Mouse (Mus musculus): ENCODE data around the gene Sv2a. TPM values are rescaled to one million over a fixed set of nuclear protein-coding genes. Genes with fewer than 3 reads are reported as not detected.
A peak's percentile ranks its signal among the peaks of the same experiment; 100 is the strongest.
"Not testable (repeated sequence)": the region's sequence is repeated elsewhere in the genome, so short reads cannot be mapped to it uniquely, and the experiment has no call there.

Gene Sv2a
- total RNA-seq, 2 experiments from 2014 or later, result 379 to 381 TPM

DNA sequence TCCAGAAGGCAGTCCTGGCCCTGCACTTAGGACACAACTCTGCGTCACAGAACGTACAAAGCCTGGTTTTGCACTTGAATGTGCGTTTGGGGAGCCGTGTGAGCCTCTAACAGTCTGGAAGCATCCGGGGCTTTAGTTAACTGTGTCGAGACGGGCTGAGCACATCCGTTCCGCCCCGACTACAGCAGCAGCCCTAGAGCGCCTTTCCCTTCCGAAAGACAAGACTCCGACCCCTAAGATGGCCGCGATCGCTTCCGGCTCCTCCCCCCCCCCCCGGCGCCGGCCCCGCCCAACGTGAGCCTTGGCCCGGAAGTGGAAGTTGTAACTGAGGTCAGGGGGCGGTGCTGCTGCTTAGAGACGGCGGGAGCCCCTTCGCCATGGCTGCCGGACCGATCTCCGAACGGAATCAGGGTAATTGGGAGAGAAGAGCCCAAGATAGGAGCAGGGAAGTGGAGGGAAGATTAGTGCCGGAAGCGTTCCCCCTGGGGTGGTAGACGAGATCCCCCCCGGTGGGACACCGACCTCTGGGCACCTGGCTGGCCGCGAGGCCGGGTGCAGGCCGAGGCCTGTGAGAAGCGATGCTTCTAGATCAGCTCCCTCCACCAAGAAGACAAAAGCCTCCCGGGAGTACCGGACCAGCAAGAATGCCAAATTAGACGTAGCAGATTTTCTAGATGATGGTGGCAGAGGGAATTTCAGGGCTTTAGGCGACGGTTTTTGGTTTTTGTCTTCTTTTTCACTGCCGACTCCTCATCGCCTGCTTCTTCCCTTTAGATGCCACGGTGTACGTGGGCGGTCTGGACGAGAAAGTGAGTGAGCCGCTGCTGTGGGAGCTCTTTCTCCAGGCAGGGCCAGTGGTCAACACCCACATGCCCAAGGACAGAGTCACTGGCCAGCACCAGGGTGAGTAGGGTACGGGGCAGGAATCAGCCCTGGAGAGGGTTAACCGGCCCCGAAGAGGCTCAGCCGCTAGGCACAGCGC is 8.5 kb upstream of the Sv2a start, which contains the start of gene Sf3b4:
TSS of gene Sf3b4 (plus strand) at position 136 of the 982 bp plus-strand sequence.
- DNase-seq (ENCODE audit: extremely low spot score in 1 of 2, low spot score in 1 of 2), result peak; percentile 72 to 75

GRCm38 (mm10) chr3:96173185-96173584 is 7.8 kb upstream of the Sv2a start:
- no peak for DNase-seq (ENCODE audit: extremely low spot score in 1 of 2, low spot score in 1 of 2)

GRCm38 (mm10) chr3:96174042-96174441 is 6.9 kb upstream of the Sv2a start:
- DNase-seq (ENCODE audit: extremely low spot score in 1 of 2, low spot score in 1 of 2), result not testable (repeated sequence)

DNA sequence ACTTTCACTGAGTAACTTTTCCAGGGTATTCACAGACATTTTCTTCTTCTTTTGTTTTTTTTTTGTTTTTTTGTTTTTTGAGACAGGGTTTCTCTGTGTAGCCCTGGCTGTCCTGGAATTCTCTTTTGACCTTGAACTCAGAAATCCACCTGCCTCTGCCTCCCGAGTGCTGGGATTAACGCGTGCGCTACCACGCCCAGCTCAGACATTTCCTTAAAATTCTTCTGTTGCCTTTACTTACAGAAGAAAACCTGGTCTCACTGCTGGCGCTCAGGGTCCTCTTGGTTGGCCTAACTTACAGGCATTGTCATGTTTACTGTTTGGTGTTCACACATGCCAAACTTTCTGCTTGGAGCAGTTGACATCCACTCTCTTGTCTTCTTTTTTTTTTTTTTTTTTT is 5.7 kb upstream of the Sv2a start:
- no peak for DNase-seq (ENCODE audit: extremely low spot score in 1 of 2, low spot score in 1 of 2)

- DNase-seq (ENCODE audit: extremely low spot score in 1 of 2, low spot score in 1 of 2), result no peak
These were observed 2.5 kb upstream of the Sv2a start for GRCm38 (mm10) chr3:96178427-96178826.

GRCm38 (mm10) chr3:96178902-96179301 is 2.0 kb upstream of the Sv2a start:
- no peak for DNase-seq (ENCODE audit: extremely low spot score in 1 of 2, low spot score in 1 of 2)

GRCm38 (mm10) chr3:96179531-96179930 is 1.4 kb upstream of the Sv2a start:
- no peak for DNase-seq (ENCODE audit: extremely low spot score in 1 of 2, low spot score in 1 of 2)

- no peak for DNase-seq (ENCODE audit: extremely low spot score in 1 of 2, low spot score in 1 of 2)
These were observed 795 bp downstream of the Sv2a start for GRCm38 (mm10) chr3:96181510-96182381.

- DNase-seq (ENCODE audit: extremely low spot score in 1 of 2, low spot score in 1 of 2), result no peak
These were observed 1.4 kb downstream of the Sv2a start for GRCm38 (mm10) chr3:96182382-96182776.

GRCm38 (mm10) chr3:96192977-96193376 is 12.0 kb downstream of the Sv2a start:
- no peak for DNase-seq (ENCODE audit: extremely low spot score in 1 of 2, low spot score in 1 of 2)

- DNase-seq (ENCODE audit: extremely low spot score in 1 of 2, low spot score in 1 of 2), result no peak
These were observed 14.0 kb downstream of the Sv2a start for GRCm38 (mm10) chr3:96194966-96195365.

DNA sequence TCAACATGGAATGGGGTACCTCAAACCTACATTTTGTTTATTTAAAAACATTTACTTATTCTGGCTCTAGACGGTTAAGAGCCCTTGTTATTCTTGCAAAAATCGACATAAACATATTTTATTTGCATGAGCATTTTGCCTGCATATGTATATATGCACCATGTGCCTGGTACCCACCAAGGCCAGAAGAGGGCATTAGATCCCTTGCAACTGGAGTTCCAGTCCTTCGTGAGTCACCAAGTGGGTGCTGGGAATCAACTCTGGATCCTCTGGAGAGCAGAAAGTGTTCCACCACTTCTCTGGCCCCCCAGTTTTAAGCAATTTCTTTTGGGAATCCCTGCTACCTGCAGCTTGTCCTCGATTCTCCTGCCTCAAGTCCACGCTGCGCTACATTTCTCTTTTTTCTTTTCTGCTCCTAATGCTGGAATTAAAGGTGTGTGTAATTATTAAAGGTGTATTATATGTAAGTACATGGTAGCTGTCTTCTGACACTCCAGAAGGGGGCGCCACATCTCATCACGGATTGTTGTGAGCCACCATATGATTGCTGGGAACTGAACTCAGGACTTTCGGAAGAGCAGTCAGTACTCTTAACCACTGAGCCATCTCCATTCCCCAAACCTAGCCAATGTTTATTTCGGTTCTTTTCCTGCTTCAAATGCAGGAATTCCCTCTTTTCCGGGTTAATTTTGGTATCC is 14.8 kb downstream of the Sv2a start:
- DNase-seq (ENCODE audit: extremely low spot score in 1 of 2, low spot score in 1 of 2), result no peak

GRCm38 (mm10) chr3:96196437-96197128 is 15.6 kb downstream of the Sv2a start:
- no peak for DNase-seq (ENCODE audit: extremely low spot score in 1 of 2, low spot score in 1 of 2)

GRCm38 (mm10) chr3:96197129-96197749 is 16.3 kb downstream of the Sv2a start:
- DNase-seq (ENCODE audit: extremely low spot score in 1 of 2, low spot score in 1 of 2), result peak; percentile 81 to 83

DNA sequence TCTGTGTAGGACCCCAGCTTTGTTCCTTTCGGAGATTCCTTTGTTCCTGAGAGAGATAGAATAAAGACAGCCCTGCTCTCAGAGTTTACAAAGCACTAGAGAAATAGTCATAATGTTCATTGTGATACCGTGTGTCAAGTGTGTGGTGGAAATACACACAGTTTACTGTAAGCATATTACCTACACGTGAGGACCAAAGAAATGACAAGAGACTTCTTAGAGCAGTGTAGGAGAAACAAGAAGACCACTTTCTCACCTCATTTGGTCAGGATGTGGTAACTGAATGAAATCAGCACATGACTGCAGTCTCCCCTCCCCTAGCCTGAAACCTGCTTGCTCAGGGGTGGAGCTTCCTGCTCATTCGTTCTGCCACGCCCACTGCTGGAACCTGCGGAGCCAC is 17.2 kb downstream of the Sv2a start:
- DNase-seq (ENCODE audit: extremely low spot score in 1 of 2, low spot score in 1 of 2), result no peak

- DNase-seq (ENCODE audit: extremely low spot score in 1 of 2, low spot score in 1 of 2), result not testable (repeated sequence)
These were observed 17.8 kb downstream of the Sv2a start for GRCm38 (mm10) chr3:96198601-96199251.

- DNase-seq (ENCODE audit: extremely low spot score in 1 of 2, low spot score in 1 of 2), result no peak
These were observed 18.8 kb downstream of the Sv2a start for GRCm38 (mm10) chr3:96199731-96200130.

DNA sequence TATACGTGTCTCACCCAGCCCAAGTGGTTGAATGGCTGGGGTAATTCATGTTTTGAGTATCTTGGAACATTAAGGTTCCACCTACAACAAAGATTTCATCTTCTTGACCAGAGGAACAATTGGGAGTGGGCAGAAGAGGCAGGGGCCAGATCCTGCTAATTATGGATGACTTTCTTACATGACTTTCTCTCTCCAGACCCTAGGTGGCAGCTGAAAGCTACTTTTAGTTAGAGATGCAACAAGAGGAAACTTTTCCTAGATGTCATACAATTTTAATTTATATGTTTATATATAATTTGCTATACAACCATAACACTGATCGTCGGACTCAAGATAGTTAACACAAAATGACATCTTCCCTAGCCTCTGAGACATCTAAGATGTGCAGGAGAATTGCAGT is 26.9 kb downstream of the Sv2a start:
- no peak for DNase-seq (ENCODE audit: extremely low spot score in 1 of 2, low spot score in 1 of 2)

GRCm38 (mm10) chr3:96209242-96209641 is 28.3 kb downstream of the Sv2a start:
- DNase-seq (ENCODE audit: extremely low spot score in 1 of 2, low spot score in 1 of 2), result no peak

All from layer of hippocampus, postnatal 25 days (tissue).